Mouse (Mus musculus): ENCODE measurements at regions not wholly inside any gene's neighbourhood (a gene's known extent, or its start where the extent isn't known, plus 50 kb on each side); places are given as distances from the start of the nearest gene placed in this dataset.
"Not testable (repeated sequence)": the region's sequence is repeated elsewhere in the genome, so short reads cannot be mapped to it uniquely, and the experiment has no call there.

GRCm38 (mm10) chr10:86636953-86637376, 68.3 kb downstream of the Hsp90b1 start:
- DNase-seq (ENCODE audit: low spot score in 2 of 2) = peak; percentile 78 to 86

GRCm38 (mm10) chr10:86636515-86636914, 68.8 kb downstream of the Hsp90b1 start:
- not testable (repeated sequence) for DNase-seq (ENCODE audit: low spot score in 2 of 2)

- not testable (repeated sequence) for DNase-seq (ENCODE audit: low spot score in 2 of 2)
Measured at GRCm38 (mm10) chr10:86626734-86627133, 78.6 kb downstream of the Hsp90b1 start.

GRCm38 (mm10) chr10:86617958-86618664, 87.2 kb downstream of the Hsp90b1 start:
- not testable (repeated sequence) for DNase-seq (ENCODE audit: low spot score in 2 of 2)

GRCm38 (mm10) chr10:86612341-86612740, 93.0 kb downstream of the Hsp90b1 start:
- not testable (repeated sequence) for DNase-seq (ENCODE audit: low spot score in 2 of 2)

- DNase-seq (ENCODE audit: low spot score in 2 of 2) = not testable (repeated sequence)
Measured at GRCm38 (mm10) chr10:86610027-86610426, 95.3 kb downstream of the Hsp90b1 start.

- not testable (repeated sequence) for DNase-seq (ENCODE audit: low spot score in 2 of 2)
Measured at GRCm38 (mm10) chr10:86600843-86601242, 102.1 kb upstream of the Syn3 start.

- DNase-seq (ENCODE audit: low spot score in 2 of 2) = peak in 1 of 2 experiments; percentile 1
Measured at GRCm38 (mm10) chr10:86599991-86600390, 101.3 kb upstream of the Syn3 start.

GRCm38 (mm10) chr10:86590211-86590610, 91.5 kb upstream of the Syn3 start:
- DNase-seq (ENCODE audit: low spot score in 2 of 2) = not testable (repeated sequence)

GRCm38 (mm10) chr10:86566875-86567274, 68.2 kb upstream of the Syn3 start:
- not testable (repeated sequence) for DNase-seq (ENCODE audit: low spot score in 2 of 2)

GRCm38 (mm10) chr10:86555843-86556242, 57.1 kb upstream of the Syn3 start:
- DNase-seq (ENCODE audit: low spot score in 2 of 2) = no peak

Data from spleen, postnatal 36 days (tissue).